Mouse (Mus musculus): Measurements from ENCODE around the gene Daglb. TPM values are rescaled to one million over a fixed set of nuclear protein-coding genes. Genes with fewer than 3 reads are reported as not detected.

The Daglb gene
- total and polyA plus RNA-seq, 2 experiments from 2014 or later, result 21.3 to 24.6 TPM

DNA sequence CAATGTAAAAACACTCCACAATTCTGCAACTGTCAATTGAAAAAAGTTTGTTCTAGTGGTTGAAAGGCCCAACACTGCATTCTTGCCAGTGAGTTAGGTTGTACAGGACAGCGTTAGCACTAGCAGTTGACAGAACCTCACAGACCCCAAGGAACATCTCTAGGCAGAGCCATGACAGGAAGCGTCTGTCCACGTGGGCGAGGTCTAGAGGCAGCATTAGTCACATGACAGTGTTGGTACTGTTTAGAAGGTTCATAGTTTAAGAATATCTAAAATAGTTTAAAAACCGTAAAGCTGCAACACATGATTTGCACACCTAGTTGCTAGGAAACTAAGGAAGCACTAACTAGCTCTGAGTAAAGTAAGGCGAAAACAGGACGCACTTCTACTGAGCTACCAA lies 41.2 kb downstream of the Daglb start:
- ATAC-seq (ENCODE audit: low FRiP score) (no peak), DNase-seq (ENCODE audit: low spot score) (no peak)
- WGBS, result 90% methylated on average over 7 of the region's 7 CpGs
- Histone ChIP-seq H3K9ac (replicated peaks; ENCODE audit: low read length, poor library complexity, severe bottlenecking) (no peak overlapping the region), H3K27ac (ENCODE audit: low read depth, low read length) (no peak overlapping the region), H3K4me1 (ENCODE audit: insufficient read depth, low read length) (no peaks in the 10 kb centered on the region), H3K4me3 (ENCODE audit: low read depth, low read length) (no peak overlapping the region), H3K4me2 (ENCODE audit: low read depth, low read length, poor library complexity, severe bottlenecking) (no peak overlapping the region), H3K27me3 (ENCODE audit: insufficient read depth, low read length) (no peaks in the 10 kb centered on the region), H3K9me3 (ENCODE audit: low read length) (no peaks in the 10 kb centered on the region), H3K36me3 (ENCODE audit: insufficient read depth, low read length) (peaks cover 36% of the 10 kb centered on the region)
- no peak for TF ChIP-seq CTCF (IDR thresholded peaks at IDR 0.05)

DNA sequence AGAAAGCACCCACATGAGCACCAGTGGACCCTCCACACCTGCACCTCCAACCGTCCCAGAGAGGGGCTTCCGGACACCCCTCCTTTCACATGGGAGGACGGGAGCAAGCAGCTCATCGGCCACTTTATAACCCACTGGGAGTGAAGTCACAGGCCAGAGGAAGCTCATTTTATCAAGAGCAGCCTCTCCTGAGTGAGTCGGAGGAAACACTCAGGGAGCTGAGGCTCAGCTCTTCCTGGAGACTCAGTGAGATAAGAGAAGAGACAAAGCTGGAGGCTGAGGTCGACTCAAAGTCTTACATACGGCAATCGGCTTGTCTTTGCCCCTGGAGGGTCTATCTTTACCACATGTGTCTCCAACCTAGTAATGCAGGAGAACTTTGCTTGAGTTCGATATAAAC lies 44.9 kb downstream of the Daglb start:
- Histone ChIP-seq H3K9me3 (ENCODE audit: low read length) (no peaks in the 10 kb centered on the region), H3K27me3 (ENCODE audit: insufficient read depth, low read length) (no peaks in the 10 kb centered on the region), H3K36me3 (ENCODE audit: insufficient read depth, low read length) (peaks cover 45% of the 10 kb centered on the region), H3K4me1 (ENCODE audit: insufficient read depth, low read length) (no peaks in the 10 kb centered on the region), H3K4me3 (ENCODE audit: low read depth, low read length) (no peak overlapping the region), H3K9ac (replicated peaks; ENCODE audit: low read length, poor library complexity, severe bottlenecking) (no peak overlapping the region), H3K4me2 (ENCODE audit: low read depth, low read length, poor library complexity, severe bottlenecking) (no peak overlapping the region), H3K27ac (ENCODE audit: low read depth, low read length) (no peak overlapping the region)
- DNase-seq (ENCODE audit: low spot score) (no peak), ATAC-seq (ENCODE audit: low FRiP score) (no peak)
- TF ChIP-seq CTCF (IDR thresholded peaks at IDR 0.05), result no peak
- 86% methylated on average over 9 of the region's 9 CpGs for WGBS

DNA sequence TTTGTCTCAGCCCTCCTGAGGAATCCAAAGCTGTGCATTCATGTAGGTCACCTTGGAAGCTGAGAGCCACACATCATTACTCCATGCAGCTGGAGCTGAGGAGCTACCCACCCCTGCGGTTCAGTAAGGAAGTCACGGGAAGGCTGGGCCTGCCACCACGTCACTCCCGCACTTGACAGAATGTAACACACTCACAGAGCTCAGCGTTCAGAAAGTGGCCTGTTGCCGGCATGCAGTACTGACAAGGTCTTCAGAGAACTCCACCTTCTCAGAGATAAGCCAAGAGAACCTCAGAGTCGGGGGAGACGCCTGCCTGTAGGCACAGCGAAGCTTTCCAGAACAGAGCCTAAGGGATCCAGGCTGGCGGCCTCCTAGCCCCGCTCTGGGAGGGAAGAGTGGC lies 45.4 kb downstream of the Daglb start:
- H3K9me3 ChIP-seq (ENCODE audit: low read length), result no peaks in the 10 kb centered on the region
- peaks cover 46% of the 10 kb centered on the region for H3K36me3 ChIP-seq (ENCODE audit: insufficient read depth, low read length)
- H3K4me1 ChIP-seq (ENCODE audit: insufficient read depth, low read length), result no peaks in the 10 kb centered on the region
- no peaks in the 10 kb centered on the region for H3K27me3 ChIP-seq (ENCODE audit: insufficient read depth, low read length)
- H3K9ac ChIP-seq (replicated peaks; ENCODE audit: low read length, poor library complexity, severe bottlenecking), result no peak overlapping the region
- DNase-seq (ENCODE audit: low spot score) (no peak), ATAC-seq (ENCODE audit: low FRiP score) (no peak)
- TF ChIP-seq CTCF (IDR thresholded peaks at IDR 0.05), result no peak
- no peak overlapping the region for H3K4me2 ChIP-seq (ENCODE audit: low read depth, low read length, poor library complexity, severe bottlenecking)
- no peak overlapping the region for H3K4me3 ChIP-seq (ENCODE audit: low read depth, low read length)
- H3K27ac ChIP-seq (ENCODE audit: low read depth, low read length), result no peak overlapping the region
- 81% methylated on average over 11 of the region's 11 CpGs for WGBS

DNA sequence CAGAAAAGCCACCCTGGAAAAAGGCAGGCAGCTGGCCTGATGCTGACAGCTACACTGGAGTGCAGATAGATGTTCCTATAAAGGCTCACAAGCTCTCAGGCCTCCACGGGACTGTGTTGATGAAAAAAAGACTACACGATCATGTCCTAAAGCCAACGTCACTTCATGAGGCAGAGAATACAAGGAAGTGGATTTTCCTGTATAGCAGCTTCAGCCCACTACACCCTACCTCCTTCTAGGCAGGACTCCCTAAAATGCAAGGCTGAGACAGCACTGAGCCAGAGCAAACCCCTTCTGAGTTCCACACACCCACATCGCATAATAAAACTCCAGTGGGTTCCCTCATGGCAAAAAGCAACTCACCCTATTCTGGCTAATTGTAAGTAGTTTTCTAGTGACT lies 47.2 kb downstream of the Daglb start:
- TF ChIP-seq CTCF (IDR thresholded peaks at IDR 0.05), result no peak
- H3K4me1 ChIP-seq (ENCODE audit: insufficient read depth, low read length), result no peaks in the 10 kb centered on the region

DNA sequence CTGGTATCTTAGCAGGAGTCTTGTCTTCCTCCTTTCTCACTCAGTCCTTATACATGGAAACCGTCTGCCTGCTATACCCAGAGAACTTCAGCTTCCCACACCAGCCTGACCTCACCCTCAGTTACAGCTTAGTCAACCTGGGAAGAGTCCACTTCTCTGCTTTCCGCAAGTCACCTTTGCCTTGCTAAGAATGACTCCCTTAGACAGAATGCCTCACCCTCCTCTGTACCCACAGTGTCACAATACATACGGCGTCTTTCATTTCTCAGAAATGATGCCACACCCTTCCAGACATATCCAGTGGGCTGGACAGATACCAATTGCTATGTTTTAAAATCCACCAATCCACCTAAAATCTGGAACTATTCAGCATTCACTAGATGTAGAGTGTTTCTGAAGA lies 47.9 kb downstream of the Daglb start:
- no peak for TF ChIP-seq CTCF (IDR thresholded peaks at IDR 0.05)

More for the DNA sequence above, 47.2 kb downstream of the Daglb start:
- Histone ChIP-seq H3K4me2 (ENCODE audit: low read depth, low read length, poor library complexity, severe bottlenecking) (no peak overlapping the region), H3K27ac (ENCODE audit: low read depth, low read length) (no peak overlapping the region), H3K4me3 (ENCODE audit: low read depth, low read length) (no peak overlapping the region), H3K27me3 (ENCODE audit: insufficient read depth, low read length) (no peaks in the 10 kb centered on the region), H3K9ac (replicated peaks; ENCODE audit: low read length, poor library complexity, severe bottlenecking) (no peak overlapping the region), H3K36me3 (ENCODE audit: insufficient read depth, low read length) (peaks cover 51% of the 10 kb centered on the region), H3K9me3 (ENCODE audit: low read length) (no peaks in the 10 kb centered on the region)
- DNase-seq (ENCODE audit: low spot score), result no peak
- no peak for ATAC-seq (ENCODE audit: low FRiP score)
- WGBS, result 92% methylated on average over 4 of the region's 4 CpGs

DNA sequence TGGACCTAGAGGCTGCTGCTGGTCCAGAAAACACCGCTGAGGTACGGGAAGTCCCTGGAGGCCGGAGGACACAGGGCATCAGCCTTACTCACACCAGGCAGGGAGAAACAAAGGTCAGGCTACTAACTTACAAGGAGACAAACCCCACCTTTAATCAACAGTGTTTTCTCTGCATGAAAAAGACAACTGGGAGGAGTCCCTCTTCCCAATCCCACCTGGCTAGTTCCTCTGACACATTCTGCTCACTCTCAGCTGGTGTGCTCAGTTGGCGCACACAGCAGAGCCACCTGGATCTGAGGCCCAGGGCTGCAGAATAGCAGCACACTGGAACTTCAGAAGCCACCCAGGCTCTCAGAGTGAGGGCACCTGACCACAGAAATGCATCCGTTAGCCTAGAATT lies 50.5 kb downstream of the Daglb start:
- no peak for TF ChIP-seq CTCF (IDR thresholded peaks at IDR 0.05)
- Histone ChIP-seq H3K4me1 (ENCODE audit: insufficient read depth, low read length) (no peaks in the 10 kb centered on the region), H3K9me3 (ENCODE audit: low read length) (no peaks in the 10 kb centered on the region), H3K9ac (replicated peaks; ENCODE audit: low read length, poor library complexity, severe bottlenecking) (no peak overlapping the region), H3K27ac (ENCODE audit: low read depth, low read length) (no peak overlapping the region), H3K4me3 (ENCODE audit: low read depth, low read length) (no peak overlapping the region), H3K4me2 (ENCODE audit: low read depth, low read length, poor library complexity, severe bottlenecking) (no peak overlapping the region), H3K27me3 (ENCODE audit: insufficient read depth, low read length) (no peaks in the 10 kb centered on the region), H3K36me3 (ENCODE audit: insufficient read depth, low read length) (peaks cover 40% of the 10 kb centered on the region)
- WGBS, result 88% methylated on average over 5 of the region's 5 CpGs
- ATAC-seq (ENCODE audit: low FRiP score) (no peak), DNase-seq (ENCODE audit: low spot score) (no peak)

More for the DNA sequence above, 47.9 kb downstream of the Daglb start:
- H3K36me3 ChIP-seq (ENCODE audit: insufficient read depth, low read length), result peaks cover 48% of the 10 kb centered on the region
- H3K4me3 ChIP-seq (ENCODE audit: low read depth, low read length), result no peak overlapping the region
- DNase-seq (ENCODE audit: low spot score) (no peak), ATAC-seq (ENCODE audit: low FRiP score) (no peak)
- no peaks in the 10 kb centered on the region for H3K9me3 ChIP-seq (ENCODE audit: low read length)
- H3K27ac ChIP-seq (ENCODE audit: low read depth, low read length), result no peak overlapping the region
- H3K27me3 ChIP-seq (ENCODE audit: insufficient read depth, low read length), result no peaks in the 10 kb centered on the region
- WGBS, result 98% methylated on average over 4 of the region's 4 CpGs
- H3K4me1 ChIP-seq (ENCODE audit: insufficient read depth, low read length), result no peaks in the 10 kb centered on the region
- no peak overlapping the region for H3K9ac ChIP-seq (replicated peaks; ENCODE audit: low read length, poor library complexity, severe bottlenecking)
- H3K4me2 ChIP-seq (ENCODE audit: low read depth, low read length, poor library complexity, severe bottlenecking), result no peak overlapping the region
